Mouse (Mus musculus) small intestine, adult 2 months (tissue): ENCODE measurements around the gene Hexim1. TPM values are rescaled to one million over a fixed set of nuclear protein-coding genes. Genes with fewer than 3 reads are reported as not detected.

Experiments used
- H3K27ac ChIP-seq: fragments of 200-500 bp; 2 replicates; pipeline ENCODE4 v1.5.1; 2012; ENCODE audit warnings: low read depth, low read length, control low read depth, inconsistent platforms; ENCODE audit not compliant: insufficient read depth
- H3K27me3 ChIP-seq: fragments of 200-500 bp; 2 replicates; pipeline ENCODE4 v1.6.1; 2012; ENCODE audit warnings: mild to moderate bottlenecking, moderate library complexity, low read length, inconsistent platforms; ENCODE audit not compliant: control insufficient read depth, insufficient read depth
- H3K36me3 ChIP-seq: fragments of 200-500 bp; 2 replicates; pipeline ENCODE4 v1.6.1; 2012; ENCODE audit warnings: mild to moderate bottlenecking, low read length, control low read depth, inconsistent platforms; ENCODE audit not compliant: control insufficient read depth, insufficient read depth
- H3K4me1 ChIP-seq: fragments of 200-500 bp; 2 replicates; pipeline ENCODE4 v1.6.1; 2012; ENCODE audit warnings: low read length, inconsistent platforms, mixed read lengths; ENCODE audit not compliant: control insufficient read depth, insufficient read depth, insufficient read length
- H3K4me3 ChIP-seq: fragments of 200-500 bp; 2 replicates; pipeline ENCODE4 v1.5.1; 2012; ENCODE audit warnings: low read depth, mild to moderate bottlenecking, control low read depth, inconsistent platforms, low read length, moderate library complexity
- CTCF ChIP-seq: fragments of 200-500 bp; IDR thresholded peaks from 2 replicates; pipeline ENCODE4 v1.5.1; 2012; ENCODE audit warnings: low read depth, mild to moderate bottlenecking, control low read depth, inconsistent platforms, low read length, moderate library complexity, mixed read lengths; ENCODE audit not compliant: insufficient replicate concordance, insufficient read length; ENCODE audit errors: extremely low read depth
- POLR2A ChIP-seq: fragments of 200-500 bp; IDR thresholded peaks from 2 replicates; pipeline ENCODE4 v1.6.1; 2012; ENCODE audit warnings: low read depth, mild to moderate bottlenecking, control low read depth, inconsistent platforms, low read length, moderate library complexity
- WGBS: fragments of 180-500 bp; shearing (Covaris S2); methylation state at CpG from one replicate; pipeline ENCODE4 v1.1.7; 2018; 5-methylcytosine and 5-hydroxymethylcytosine counted together
- polyA plus RNA-seq: library from polyadenylated mRNA; depleted of rRNA; stranded (reverse); fragments of >200 nt; gene quantifications from 2 replicates; pipeline ENCODE4 v1.2.3, GENCODE M21; 2012

Hexim1 gene
- polyA plus RNA-seq, 1 experiment = 11.4 TPM

DNA sequence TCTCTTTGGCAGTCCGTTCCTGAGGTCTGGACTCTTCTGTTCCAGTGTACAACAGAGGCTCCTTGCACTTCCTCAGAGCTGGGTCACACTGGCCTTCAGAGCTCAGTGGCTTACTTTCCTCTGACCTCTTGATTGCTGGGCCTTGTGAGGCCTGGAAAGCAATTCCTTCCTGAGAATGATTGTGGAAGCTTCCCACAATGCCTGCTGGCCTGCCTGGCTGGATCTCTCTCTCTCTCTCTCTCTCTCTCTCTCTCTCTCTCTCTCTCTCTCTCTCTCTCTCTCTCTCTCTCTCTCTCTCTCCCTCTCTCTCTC, 25.9 kb downstream of the Hexim1 start:
- Histone ChIP-seq H3K27me3 (no peaks in the 10 kb centered on the region), H3K4me3 (peak overlapping the region; percentile 36), H3K36me3 (no peaks in the 10 kb centered on the region), H3K27ac (peak overlapping the region; percentile 95), H3K4me1 (peaks cover 32% of the 10 kb centered on the region)
- WGBS = 17% methylated on average over 1 of the region's 1 CpGs
- no peak for TF ChIP-seq POLR2A
- no peak for TF ChIP-seq CTCF

GRCm38 (mm10) chr11:103142441-103143182, 26.6 kb downstream of the Hexim1 start:
- no peak for TF ChIP-seq CTCF
- TF ChIP-seq POLR2A = no peak
- H3K4me1 ChIP-seq = peaks cover 35% of the 10 kb centered on the region
- no peaks in the 10 kb centered on the region for H3K36me3 ChIP-seq
- H3K4me3 ChIP-seq = peak overlapping the region; percentile 44
- no peaks in the 10 kb centered on the region for H3K27me3 ChIP-seq
- 15% methylated on average over 8 of the region's 8 CpGs for WGBS
- peak overlapping the region; percentile 95 for H3K27ac ChIP-seq

GRCm38 (mm10) chr11:103144309-103145285, 28.6 kb downstream of the Hexim1 start:
- Histone ChIP-seq H3K27ac (0 out of 2 replicates have a peak overlapping the region, but pooled peaks have one; percentile 9), H3K36me3 (no peaks in the 10 kb centered on the region), H3K4me1 (peaks cover 37% of the 10 kb centered on the region), H3K27me3 (no peaks in the 10 kb centered on the region), H3K4me3 (no peak overlapping the region)
- TF ChIP-seq POLR2A (no peak), CTCF (no peak)
- 40% methylated on average over 12 of the region's 12 CpGs for WGBS

DNA sequence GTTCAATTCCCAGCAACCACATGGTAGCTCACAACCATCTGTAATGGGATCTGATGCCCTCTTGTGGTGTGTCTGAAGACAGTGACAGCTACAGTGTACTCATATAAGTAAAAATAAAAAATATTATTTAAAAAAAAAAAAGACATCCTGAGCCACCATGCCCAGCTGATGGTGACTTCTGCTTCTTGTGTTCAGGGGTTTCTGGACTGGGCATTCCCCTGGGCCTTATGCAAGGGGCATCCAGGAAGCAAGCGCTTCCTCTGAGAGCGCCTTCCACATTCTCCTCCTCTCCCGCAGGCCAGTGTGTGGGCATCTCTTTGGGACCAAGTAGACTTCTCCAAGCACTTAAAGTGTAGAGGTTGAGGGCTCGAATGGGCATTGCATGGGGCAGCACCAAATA, 30.4 kb downstream of the Hexim1 start:
- Histone ChIP-seq H3K4me3 (no peak overlapping the region), H3K27ac (no peak overlapping the region), H3K27me3 (no peaks in the 10 kb centered on the region), H3K36me3 (no peaks in the 10 kb centered on the region), H3K4me1 (peaks cover 25% of the 10 kb centered on the region)
- WGBS = 85% methylated on average over 4 of the region's 4 CpGs
- no peak for TF ChIP-seq CTCF
- no peak for TF ChIP-seq POLR2A

- Histone ChIP-seq H3K27me3 (no peaks in the 10 kb centered on the region), H3K36me3 (no peaks in the 10 kb centered on the region), H3K4me1 (peaks cover 13% of the 10 kb centered on the region), H3K4me3 (no peak overlapping the region), H3K27ac (no peak overlapping the region)
- TF ChIP-seq CTCF (no peak), POLR2A (no peak)
- WGBS = 41% methylated on average over 4 of the region's 4 CpGs
Measured at GRCm38 (mm10) chr11:103147766-103148165, 31.7 kb downstream of the Hexim1 start.

GRCm38 (mm10) chr11:103149771-103150170, 33.7 kb downstream of the Hexim1 start:
- Histone ChIP-seq H3K36me3 (no peaks in the 10 kb centered on the region), H3K27ac (no peak overlapping the region), H3K27me3 (no peaks in the 10 kb centered on the region), H3K4me3 (no peak overlapping the region), H3K4me1 (peaks cover 7% of the 10 kb centered on the region)
- 97% methylated on average over 4 of the region's 4 CpGs for WGBS
- TF ChIP-seq CTCF (no peak), POLR2A (no peak)
